Mouse (Mus musculus) kidney, embryonic 14.5 days (tissue): ENCODE measurements around the gene Gnb4. TPM values are rescaled to one million over a fixed set of nuclear protein-coding genes. Genes with fewer than 3 reads are reported as not detected.

ENCODE experiments used
- ATAC-seq: fragments of 200-750 bp; cut with Nextera tagmentation; 2 replicates; pipeline ENCODE4 v1.8.0; 2017; ENCODE audit warnings: moderate number of reproducible peaks, mild to moderate bottlenecking, moderate TSS enrichment, moderate library complexity; ENCODE audit not compliant: low FRiP score, low TSS enrichment
- H3K27ac ChIP-seq: fragments of 300-500 bp; sonication (generic); 2 replicates; pipeline ENCODE4 v1.5.1; 2014; ENCODE audit warnings: low read depth, mild to moderate bottlenecking, low read length, moderate library complexity, mixed read lengths
- H3K27me3 ChIP-seq: fragments of 300-500 bp; sonication (generic); 2 replicates; pipeline ENCODE4 v1.6.1; 2014; ENCODE audit warnings: mild to moderate bottlenecking, low read length; ENCODE audit not compliant: control insufficient read depth, insufficient read depth
- H3K36me3 ChIP-seq: fragments of 300-500 bp; sonication (generic); 2 replicates; pipeline ENCODE4 v1.6.1; 2014; ENCODE audit warnings: low read length, mixed read lengths; ENCODE audit not compliant: control insufficient read depth, insufficient read depth
- H3K4me1 ChIP-seq: fragments of 300-500 bp; sonication (generic); 2 replicates; pipeline ENCODE4 v1.6.1; 2014; ENCODE audit warnings: low read length, mixed read lengths; ENCODE audit not compliant: control insufficient read depth, insufficient read depth
- H3K4me2 ChIP-seq: fragments of 300-500 bp; sonication (generic); replicated peaks from 2 replicates; pipeline ENCODE4 v1.6.1; 2014; ENCODE audit warnings: low read depth, mild to moderate bottlenecking, low read length
- H3K4me3 ChIP-seq: fragments of 300-500 bp; sonication (generic); 2 replicates; pipeline ENCODE4 v1.5.1; 2014; ENCODE audit warnings: mild to moderate bottlenecking, low read length
- H3K9ac ChIP-seq: fragments of 300-500 bp; sonication (generic); 2 replicates; pipeline ENCODE4 v1.6.1; 2014; ENCODE audit warnings: low read depth, mild to moderate bottlenecking, low read length, moderate library complexity
- H3K9me3 ChIP-seq: fragments of 300-500 bp; sonication (generic); 2 replicates; pipeline ENCODE4 v1.6.1; 2016; ENCODE audit warnings: low read length; ENCODE audit not compliant: control insufficient read depth
- WGBS: fragments of 180-500 bp; shearing (Covaris S2); extraction: QIAGEN DNeasy Blood & Tissue Kit; methylation state at CpG from one replicate; pipeline ENCODE4 v1.1.7; 2014; 5-methylcytosine and 5-hydroxymethylcytosine counted together
- polyA plus RNA-seq: library from polyadenylated mRNA; unstranded; fragments of >200 nt; fragmentation: Nextera tagmentation; extraction: Ambion mirVana; gene quantifications from 2 replicates; pipeline ENCODE4 v1.2.1, GENCODE M21; 2014

Gnb4 gene
- polyA plus RNA-seq, 1 experiment from 2014 or later: 43.8 TPM

- 50% methylated on average over 4 of the region's 4 CpGs for WGBS
- no peaks in the 10 kb centered on the region for H3K27me3 ChIP-seq
- no peak overlapping the region for H3K4me3 ChIP-seq
- H3K9me3 ChIP-seq: no peaks in the 10 kb centered on the region
- H3K27ac ChIP-seq: no peak overlapping the region
- ATAC-seq: no peak
- no peak overlapping the region for H3K9ac ChIP-seq
- no peak overlapping the region for H3K4me2 ChIP-seq
- no peaks in the 10 kb centered on the region for H3K36me3 ChIP-seq
- H3K4me1 ChIP-seq: no peaks in the 10 kb centered on the region
Measured at GRCm38 (mm10) chr3:32652739-32653138, 36.4 kb upstream of the Gnb4 start.

- Histone ChIP-seq H3K27ac (no peak overlapping the region), H3K4me1 (no peaks in the 10 kb centered on the region), H3K4me2 (no peak overlapping the region), H3K9me3 (no peaks in the 10 kb centered on the region), H3K4me3 (no peak overlapping the region), H3K9ac (no peak overlapping the region), H3K27me3 (no peaks in the 10 kb centered on the region), H3K36me3 (no peaks in the 10 kb centered on the region)
- 78% methylated on average over 4 of the region's 4 CpGs for WGBS
- ATAC-seq: no peak
Measured at GRCm38 (mm10) chr3:32649284-32649683, 32.9 kb upstream of the Gnb4 start.

GRCm38 (mm10) chr3:32646918-32647317 lies 30.5 kb upstream of the Gnb4 start:
- H3K4me3 ChIP-seq: no peak overlapping the region
- no peaks in the 10 kb centered on the region for H3K9me3 ChIP-seq
- H3K36me3 ChIP-seq: no peaks in the 10 kb centered on the region
- no peak for ATAC-seq
- H3K27ac ChIP-seq: no peak overlapping the region
- H3K27me3 ChIP-seq: no peaks in the 10 kb centered on the region
- no peak overlapping the region for H3K9ac ChIP-seq
- H3K4me2 ChIP-seq: no peak overlapping the region
- H3K4me1 ChIP-seq: no peaks in the 10 kb centered on the region
- 82% methylated on average over 4 of the region's 4 CpGs for WGBS

GRCm38 (mm10) chr3:32644751-32645150 lies 28.4 kb upstream of the Gnb4 start:
- Histone ChIP-seq H3K4me3 (no peak overlapping the region), H3K4me2 (no peak overlapping the region), H3K9ac (no peak overlapping the region), H3K27me3 (no peaks in the 10 kb centered on the region), H3K36me3 (no peaks in the 10 kb centered on the region), H3K9me3 (no peaks in the 10 kb centered on the region), H3K4me1 (no peaks in the 10 kb centered on the region), H3K27ac (no peak overlapping the region)
- WGBS: 86% methylated on average over 2 of the region's 2 CpGs
- no peak for ATAC-seq

- Histone ChIP-seq H3K4me3 (no peak overlapping the region), H3K36me3 (no peaks in the 10 kb centered on the region), H3K9ac (no peak overlapping the region), H3K4me1 (no peaks in the 10 kb centered on the region; the same call in 1 of the 2 replicates), H3K27ac (no peak overlapping the region), H3K27me3 (no peaks in the 10 kb centered on the region), H3K9me3 (no peaks in the 10 kb centered on the region), H3K4me2 (no peak overlapping the region)
- 92% methylated on average over 6 of the region's 6 CpGs for WGBS
- no peak for ATAC-seq
Measured at GRCm38 (mm10) chr3:32642116-32642515, 25.7 kb upstream of the Gnb4 start.

- H3K36me3 ChIP-seq: no peaks in the 10 kb centered on the region
- no peak overlapping the region for H3K4me2 ChIP-seq
- peak; percentile 46; the same call in 1 of the 2 replicates for ATAC-seq
- H3K27me3 ChIP-seq: no peaks in the 10 kb centered on the region
- no peaks in the 10 kb centered on the region; the same call in 1 of the 2 replicates for H3K4me1 ChIP-seq
- H3K9me3 ChIP-seq: no peaks in the 10 kb centered on the region
- no peak overlapping the region for H3K27ac ChIP-seq
- 16% methylated on average over 8 of the region's 8 CpGs for WGBS
- no peak overlapping the region for H3K4me3 ChIP-seq
- no peak overlapping the region for H3K9ac ChIP-seq
Measured at GRCm38 (mm10) chr3:32638240-32638639, 21.9 kb upstream of the Gnb4 start.

GRCm38 (mm10) chr3:32632760-32633264 lies 16.4 kb upstream of the Gnb4 start:
- H3K9me3 ChIP-seq: no peaks in the 10 kb centered on the region
- H3K27me3 ChIP-seq: no peaks in the 10 kb centered on the region
- H3K9ac ChIP-seq: no peak overlapping the region
- ATAC-seq: no peak
- no peaks in the 10 kb centered on the region for H3K4me1 ChIP-seq
- no peak overlapping the region for H3K4me3 ChIP-seq
- H3K27ac ChIP-seq: no peak overlapping the region
- H3K36me3 ChIP-seq: no peaks in the 10 kb centered on the region
- H3K4me2 ChIP-seq: no peak overlapping the region
- WGBS: 74% methylated on average over 5 of the region's 5 CpGs

- 66% methylated on average over 4 of the region's 4 CpGs for WGBS
- no peak for ATAC-seq
Measured at GRCm38 (mm10) chr3:32630210-32630609, 13.8 kb upstream of the Gnb4 start.

GRCm38 (mm10) chr3:32628141-32628540 lies 11.8 kb upstream of the Gnb4 start:
- ATAC-seq: no peak
- Histone ChIP-seq H3K4me3 (no peak overlapping the region), H3K4me1 (no peaks in the 10 kb centered on the region), H3K27ac (no peak overlapping the region), H3K4me2 (no peak overlapping the region), H3K9ac (no peak overlapping the region), H3K9me3 (no peaks in the 10 kb centered on the region), H3K27me3 (no peaks in the 10 kb centered on the region), H3K36me3 (no peaks in the 10 kb centered on the region)
- 75% methylated on average over 7 of the region's 7 CpGs for WGBS

More at GRCm38 (mm10) chr3:32630210-32630609, 13.8 kb upstream of the Gnb4 start:
- Histone ChIP-seq H3K4me3 (no peak overlapping the region), H3K36me3 (no peaks in the 10 kb centered on the region), H3K9me3 (no peaks in the 10 kb centered on the region), H3K4me2 (no peak overlapping the region), H3K4me1 (no peaks in the 10 kb centered on the region), H3K27ac (no peak overlapping the region), H3K27me3 (no peaks in the 10 kb centered on the region), H3K9ac (no peak overlapping the region)
